Mouse (Mus musculus) embryonic facial prominence, embryonic 14.5 days (tissue): ENCODE data around the gene Tmem229b. TPM values are rescaled to one million over a fixed set of nuclear protein-coding genes. Genes with fewer than 3 reads are reported as not detected.

ENCODE experiments used
- ATAC-seq: fragments of 200-750 bp; cut with Nextera tagmentation; 2 replicates; pipeline ENCODE4 v1.8.0; 2017; ENCODE audit warnings: low read depth, moderate number of reproducible peaks, moderate TSS enrichment
- DNase-seq: peaks from one replicate; pipeline ENCODE4 v3.0.0-alpha.2; 2015; ENCODE audit warnings: low spot score
- H3K27ac ChIP-seq: fragments of 300-500 bp; sonication (generic); replicated peaks from 2 replicates; pipeline ENCODE4 v1.5.1; 2014; ENCODE audit warnings: low read depth, mild to moderate bottlenecking, low read length, moderate library complexity
- H3K27me3 ChIP-seq: fragments of 300-500 bp; sonication (generic); replicated peaks from 2 replicates; pipeline ENCODE4 v1.6.1; 2014; ENCODE audit warnings: low read length; ENCODE audit not compliant: control insufficient read depth, insufficient read depth
- H3K36me3 ChIP-seq: fragments of 300-500 bp; sonication (generic); 2 replicates; pipeline ENCODE4 v1.6.1; 2014; ENCODE audit warnings: low read length, mixed read lengths; ENCODE audit not compliant: control insufficient read depth, insufficient read depth
- H3K4me1 ChIP-seq: fragments of 300-500 bp; sonication (generic); 2 replicates; pipeline ENCODE4 v1.6.1; 2014; ENCODE audit warnings: antibody characterized with exemption, low read length; ENCODE audit not compliant: control insufficient read depth, insufficient read depth
- H3K4me2 ChIP-seq: fragments of 300-500 bp; sonication (generic); 2 replicates; pipeline ENCODE4 v1.6.1; 2014; ENCODE audit warnings: low read depth, mild to moderate bottlenecking, low read length, moderate library complexity, mixed read lengths
- H3K4me3 ChIP-seq: fragments of 300-500 bp; sonication (generic); 2 replicates; pipeline ENCODE4 v1.5.1; 2014; ENCODE audit warnings: low read depth, mild to moderate bottlenecking, low read length
- H3K9ac ChIP-seq: fragments of 300-500 bp; sonication (generic); 2 replicates; pipeline ENCODE4 v1.6.1; 2014; ENCODE audit warnings: low read depth, mild to moderate bottlenecking, low read length, moderate library complexity, mixed read lengths
- H3K9me3 ChIP-seq: fragments of 300-500 bp; sonication (generic); 2 replicates; pipeline ENCODE4 v1.6.1; 2016; ENCODE audit warnings: low read length; ENCODE audit not compliant: control insufficient read depth
- WGBS: fragments of 180-500 bp; shearing (Covaris S2); extraction: QIAGEN DNeasy Blood & Tissue Kit; methylation state at CpG from one replicate; pipeline ENCODE4 v1.1.7; 2014; 5-methylcytosine and 5-hydroxymethylcytosine counted together
- polyA plus RNA-seq: library from polyadenylated mRNA; unstranded; fragments of >200 nt; fragmentation: Nextera tagmentation; extraction: Ambion mirVana; gene quantifications from 2 replicates; pipeline ENCODE4 v1.2.1, GENCODE M21; 2014

The Tmem229b gene
- polyA plus RNA-seq, 1 experiment from 2014 or later: 8.1 TPM

GRCm38 (mm10) chr12:78916278-78916677 lies 91.1 kb downstream of the Tmem229b start:
- no peak for ATAC-seq
- Histone ChIP-seq H3K36me3 (no peaks in the 10 kb centered on the region), H3K9me3 (no peaks in the 10 kb centered on the region), H3K4me1 (no peaks in the 10 kb centered on the region), H3K4me3 (no peak overlapping the region), H3K9ac (no peak overlapping the region), H3K27ac (no peak overlapping the region), H3K27me3 (peaks cover 9% of the 10 kb centered on the region), H3K4me2 (no peak overlapping the region)
- 73% methylated on average over 3 of the region's 3 CpGs for WGBS
- DNase-seq: no peak

GRCm38 (mm10) chr12:78915561-78915960 lies 91.9 kb downstream of the Tmem229b start:
- Histone ChIP-seq H3K4me1 (no peaks in the 10 kb centered on the region), H3K27ac (no peak overlapping the region), H3K4me2 (no peak overlapping the region), H3K4me3 (no peak overlapping the region), H3K9me3 (no peaks in the 10 kb centered on the region), H3K9ac (no peak overlapping the region), H3K36me3 (no peaks in the 10 kb centered on the region), H3K27me3 (peaks cover 15% of the 10 kb centered on the region)
- ATAC-seq: no peak
- DNase-seq: no peak
- 78% methylated on average over 3 of the region's 3 CpGs for WGBS

GRCm38 (mm10) chr12:78914458-78914857 lies 93.0 kb downstream of the Tmem229b start:
- Histone ChIP-seq H3K4me3 (no peak overlapping the region), H3K27me3 (peaks cover 22% of the 10 kb centered on the region), H3K36me3 (no peaks in the 10 kb centered on the region), H3K9me3 (no peaks in the 10 kb centered on the region), H3K4me1 (no peaks in the 10 kb centered on the region), H3K27ac (no peak overlapping the region), H3K9ac (no peak overlapping the region), H3K4me2 (no peak overlapping the region)
- no peak for ATAC-seq
- DNase-seq: no peak
- 81% methylated on average over 4 of the region's 4 CpGs for whole genome bisulfite sequencing

Other genes starting within 250 kb of the Tmem229b start
- gene Atp6v1d, start 146.0 kb downstream of the Tmem229b start, polyA plus RNA-seq: 62.2 and 69.5 TPM in 2 replicates
- 184 and 201 TPM in 2 replicates for gene Eif2s1, start 145.8 kb downstream of the Tmem229b start, polyA plus RNA-seq
- 5.9 and 6.6 TPM in 2 replicates for gene Plek2, start 100.7 kb downstream of the Tmem229b start, polyA plus RNA-seq
- 2.5 and 3.5 TPM in 2 replicates for gene Plekhh1, start 21.5 kb upstream of the Tmem229b start, polyA plus RNA-seq
- 20.1 and 24.5 TPM in 2 replicates for gene Pigh, start 82.0 kb upstream of the Tmem229b start, polyA plus RNA-seq
- 2.2 and 2.9 TPM in 2 replicates for gene Arg2, start 123.2 kb upstream of the Tmem229b start, polyA plus RNA-seq
- gene Vti1b, start 165.0 kb upstream of the Tmem229b start, polyA plus RNA-seq: 86.7 and 91.5 TPM in 2 replicates
- gene Rdh11, start 184.7 kb upstream of the Tmem229b start, polyA plus RNA-seq: 25.7 and 27.9 TPM in 2 replicates
- gene Rdh12, start 201.3 kb upstream of the Tmem229b start, polyA plus RNA-seq: 6.8 and 6.9 TPM in 2 replicates